Mouse (Mus musculus) thymus, adult 2 months (tissue): ENCODE results near the gene Mthfs.
"Not testable (repeated sequence)": the region's sequence is repeated elsewhere in the genome, so short reads cannot be mapped to it uniquely, and the experiment has no call there.

Experiments
- CTCF ChIP-seq: fragments of 200-500 bp; IDR thresholded peaks from 2 replicates; pipeline ENCODE4 v1.5.1; 2012; ENCODE audit warnings: mild to moderate bottlenecking, control low read depth, low read length, moderate library complexity, borderline replicate concordance; ENCODE audit not compliant: control insufficient read depth, poor library complexity, insufficient read depth; ENCODE audit errors: extremely low read depth
- POLR2A ChIP-seq: fragments of 200-500 bp; IDR thresholded peaks from 2 replicates; pipeline ENCODE4 v1.6.1; 2012; ENCODE audit warnings: mild to moderate bottlenecking, low read length, control low read depth, moderate library complexity; ENCODE audit not compliant: control insufficient read depth, poor library complexity, insufficient read depth; ENCODE audit errors: extremely low read depth

- TF ChIP-seq POLR2A, CTCF: not testable (repeated sequence)
These were observed 12.1 kb upstream of the Mthfs start for GRCm38 (mm10) chr9:89198349-89198748.
